Mouse (Mus musculus) heart, adult 9 months (tissue): ENCODE results near the gene Gpr65.
"Not testable (repeated sequence)": the region's sequence is repeated elsewhere in the genome, so short reads cannot be mapped to it uniquely, and the experiment has no call there.

Experiments used
- DNase-seq, 2 experiments: peaks; one replicate each; pipeline ENCODE4 v3.0.0; 2022; ENCODE audit warnings: low spot score in 2 of 2

Gene Gpr65

DNA sequence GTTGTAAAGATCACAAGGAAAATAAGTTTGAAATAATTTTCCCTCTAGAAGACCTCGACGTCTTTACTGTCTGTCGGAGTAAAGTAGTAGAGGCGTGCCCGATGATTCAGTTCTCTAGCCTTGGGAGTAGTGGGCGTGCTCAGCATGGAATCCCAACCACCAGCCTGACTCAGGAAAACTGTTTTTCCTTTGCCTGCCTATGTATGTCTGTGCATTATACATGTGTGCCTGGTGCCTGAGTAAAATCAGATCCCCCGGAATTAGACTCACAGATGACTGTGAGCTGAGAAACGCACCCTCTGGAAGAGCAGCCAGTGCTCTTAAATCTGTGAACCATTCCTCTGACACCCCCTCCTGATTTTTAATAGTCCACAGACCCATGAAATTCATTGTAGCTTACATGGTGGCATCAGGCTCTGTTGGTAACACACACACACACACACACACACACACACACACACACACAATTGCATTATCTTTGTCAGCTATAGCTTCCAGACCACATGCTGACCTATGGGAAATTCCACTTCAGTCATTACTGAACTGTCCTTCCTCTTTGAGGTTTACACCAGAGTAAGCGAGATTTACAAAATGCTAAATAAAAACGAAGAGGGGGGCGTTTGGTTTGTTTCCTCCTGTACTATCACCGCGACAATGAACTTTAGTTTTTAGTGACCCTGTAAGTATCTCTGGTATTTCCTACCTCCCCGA is 14.5 kb downstream of the Gpr65 start:
- no peak for DNase-seq

DNA sequence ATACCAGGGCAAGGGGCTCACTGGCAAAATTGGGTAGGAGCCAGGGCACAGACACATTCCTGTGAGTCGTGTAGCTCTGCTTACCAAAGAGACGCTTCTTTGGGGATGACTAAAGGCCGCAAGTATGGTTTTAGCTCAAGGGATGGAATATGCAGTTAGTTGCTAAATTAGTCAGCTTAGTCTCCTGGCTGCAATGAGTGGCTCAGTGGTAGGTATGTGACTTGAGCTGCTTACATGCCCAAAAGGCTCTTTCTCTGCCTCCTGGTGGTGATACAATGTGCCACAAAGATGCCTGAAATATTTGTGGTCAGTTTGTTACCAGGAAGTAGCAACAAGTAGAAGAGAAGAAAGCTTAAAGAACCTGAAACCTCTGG is 15.0 kb downstream of the Gpr65 start:
- DNase-seq, result no peak

DNA sequence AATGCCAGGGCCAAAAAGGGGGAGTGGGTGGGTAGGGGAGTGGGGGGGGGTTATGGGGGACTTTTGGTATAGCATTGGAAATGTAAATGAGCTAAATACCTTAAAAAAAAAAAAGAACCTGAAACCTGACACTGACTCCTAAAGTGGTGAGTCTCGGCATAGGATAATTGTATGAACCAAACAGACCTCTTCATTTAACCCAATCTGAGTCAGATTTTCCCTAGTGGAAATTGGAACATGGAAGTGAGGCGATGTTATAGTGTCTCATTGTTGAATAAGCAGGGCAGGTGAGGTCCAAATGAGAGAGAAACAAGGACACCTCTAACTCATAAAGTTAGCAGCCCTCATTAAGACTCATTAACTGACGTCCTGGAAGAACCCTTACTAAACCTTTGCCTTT is 16.0 kb downstream of the Gpr65 start:
- no peak for DNase-seq

DNA sequence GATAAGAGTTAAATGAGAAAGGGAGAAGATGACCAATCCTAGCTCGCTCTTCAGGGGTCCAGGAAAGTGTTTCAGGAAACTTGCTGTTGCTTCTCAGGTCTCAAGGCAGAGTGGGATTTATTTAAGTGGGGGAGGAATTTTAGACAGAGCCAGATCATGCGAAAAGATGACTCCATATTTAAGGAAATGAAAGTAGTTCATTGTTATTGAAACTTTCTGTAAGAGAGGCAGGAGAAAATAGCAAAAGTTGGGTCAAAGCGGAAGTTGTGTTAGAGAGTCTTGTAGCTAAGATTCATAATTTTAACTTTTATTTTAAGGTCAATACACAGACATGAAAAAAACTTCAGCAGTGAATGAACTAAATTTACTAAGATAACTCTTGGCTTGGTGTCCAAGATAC is 22.0 kb downstream of the Gpr65 start:
- no peak for DNase-seq

DNA sequence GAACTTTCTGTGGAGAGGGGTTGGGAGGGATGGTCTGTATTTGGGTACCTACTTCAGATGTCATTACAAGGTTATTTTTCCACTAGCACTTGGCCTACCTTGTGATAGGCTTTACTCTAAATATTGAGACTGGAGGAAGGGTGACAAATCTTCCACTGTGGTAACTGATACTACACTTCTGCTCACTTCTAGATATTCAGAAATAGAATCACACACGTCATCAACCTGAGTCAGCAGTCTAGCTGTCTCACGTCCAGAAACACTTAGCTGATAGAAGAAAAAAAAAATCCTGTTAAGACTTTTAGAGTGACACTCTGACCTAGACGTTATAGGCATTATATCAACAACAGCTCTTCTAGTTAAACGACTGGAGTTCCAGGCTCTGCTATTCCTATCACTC is 23.8 kb downstream of the Gpr65 start:
- DNase-seq, result peak; percentile 6 to 7

DNA sequence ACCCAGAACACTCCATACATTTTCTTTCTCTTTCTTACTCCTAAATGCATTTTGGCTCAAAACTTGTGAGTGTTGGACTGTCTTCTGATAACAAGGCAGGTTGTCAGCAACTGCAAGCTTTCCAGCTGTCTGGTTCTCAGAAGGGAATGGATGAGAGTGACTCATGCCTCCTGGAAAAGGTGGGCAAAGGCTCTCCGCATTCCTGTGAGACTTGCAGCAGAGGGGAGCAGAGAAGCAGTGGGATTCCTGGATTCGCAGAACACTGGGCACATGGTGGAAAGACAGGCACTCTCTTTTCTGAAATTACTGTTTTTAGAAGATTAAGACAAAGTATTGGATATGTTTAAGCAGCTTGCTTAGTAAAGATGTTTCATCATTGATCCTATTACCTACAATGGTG is 25.8 kb downstream of the Gpr65 start:
- no peak for DNase-seq

DNA sequence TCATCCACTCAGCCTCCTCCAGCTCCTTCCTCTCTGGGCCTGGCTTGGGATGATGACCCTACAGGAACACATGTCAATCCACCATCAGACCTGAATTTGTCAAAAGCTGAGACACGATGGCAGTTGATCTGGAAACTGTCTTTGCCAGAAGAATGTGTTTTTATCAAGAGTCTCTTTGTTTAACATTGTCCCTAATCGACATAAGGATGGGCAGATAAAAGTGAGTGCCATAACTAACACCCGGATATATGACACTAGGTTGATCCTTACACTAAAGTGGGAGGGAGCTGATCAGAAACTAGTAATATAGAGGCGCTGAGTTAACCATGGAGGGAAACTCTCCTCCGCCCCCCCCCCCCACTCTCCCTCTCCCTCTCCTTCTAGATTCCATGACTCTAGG is 33.5 kb downstream of the Gpr65 start:
- DNase-seq, result no peak

DNA sequence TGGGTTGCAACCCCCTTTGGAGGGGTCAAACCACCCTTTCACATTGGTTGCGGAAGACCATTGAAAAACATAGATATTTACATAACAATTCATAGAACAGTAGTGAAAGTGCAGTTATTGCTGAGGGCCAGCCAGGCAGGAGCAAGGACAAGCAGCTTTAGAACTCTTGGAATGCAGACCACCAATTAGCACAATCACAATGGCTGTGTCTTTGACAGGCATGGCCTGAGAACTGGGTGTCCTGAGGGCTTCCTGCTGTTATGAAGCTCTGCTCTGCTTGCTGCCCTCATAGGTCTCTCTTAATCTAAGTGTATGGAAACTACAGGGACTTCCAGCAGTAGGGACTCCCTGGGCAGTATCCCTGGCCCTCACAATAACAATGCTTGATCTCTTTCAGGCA is 34.6 kb downstream of the Gpr65 start:
- no peak for DNase-seq

DNA sequence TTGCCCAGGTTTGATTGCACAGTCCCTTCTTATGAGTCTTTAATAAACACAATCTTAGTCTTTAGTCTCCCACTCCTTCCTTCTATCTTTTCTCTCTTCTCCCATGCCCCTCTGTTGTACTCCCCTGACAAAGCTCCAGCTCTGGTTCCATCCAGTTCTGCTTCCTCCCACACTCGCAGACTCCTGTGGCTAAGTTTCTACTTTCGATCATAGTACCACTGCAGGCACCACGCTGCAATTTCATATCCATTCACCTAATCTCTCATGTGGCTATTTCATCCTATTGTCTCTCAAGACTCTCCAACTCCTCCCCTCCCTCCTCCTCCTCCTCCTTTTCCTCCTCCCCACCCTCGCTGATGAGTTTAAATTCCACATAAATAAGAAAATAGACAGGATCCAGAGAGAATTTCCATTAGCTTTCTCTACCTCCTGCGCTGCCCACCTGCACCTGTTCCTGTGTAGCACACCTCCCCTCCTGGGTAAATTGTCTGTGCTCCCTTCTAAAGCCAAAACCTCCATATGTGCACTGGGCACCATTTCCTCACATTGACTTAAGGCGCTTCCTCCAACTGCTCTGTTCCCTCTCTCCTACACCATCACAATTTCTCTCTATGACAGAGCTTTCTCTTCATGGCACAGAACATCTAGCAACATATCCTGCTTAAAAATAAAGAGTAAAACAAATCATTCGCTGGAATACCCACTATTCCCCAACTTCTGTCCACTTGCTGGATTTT is 38.9 kb downstream of the Gpr65 start:
- DNase-seq, result no peak

DNA sequence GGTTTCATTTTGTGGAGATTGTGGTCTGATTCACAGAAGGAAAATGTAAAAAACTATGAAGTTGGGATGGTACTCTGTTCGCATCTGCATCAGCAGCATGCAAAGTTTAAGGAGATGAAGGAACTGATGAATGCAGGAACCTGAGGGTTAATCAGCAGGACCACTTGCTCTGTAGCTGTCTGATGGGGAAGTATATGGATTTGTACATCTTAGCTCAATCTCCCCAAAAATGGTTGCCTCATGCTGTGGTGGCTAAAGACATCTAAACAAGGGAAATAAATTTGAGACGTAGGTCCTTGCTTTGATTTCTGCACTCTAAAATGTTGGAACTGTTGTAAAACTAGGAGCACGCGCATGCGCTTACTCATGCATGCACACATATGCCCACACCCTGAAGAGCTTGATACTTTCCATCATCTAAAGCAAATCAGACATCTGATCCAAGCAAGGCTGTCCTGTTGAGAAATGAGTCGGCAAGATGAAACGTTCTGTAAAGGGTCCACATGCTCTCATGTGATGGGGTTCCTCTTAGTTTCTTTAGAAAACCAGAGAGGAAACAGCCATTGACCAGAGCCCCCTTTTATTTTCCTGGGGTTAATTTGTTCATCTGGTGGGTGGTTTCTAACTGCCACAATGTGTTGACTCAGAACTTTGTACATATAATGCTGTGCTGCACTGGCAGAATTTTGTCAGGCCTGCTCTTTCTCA is 43.1 kb downstream of the Gpr65 start:
- no peak for DNase-seq

DNA sequence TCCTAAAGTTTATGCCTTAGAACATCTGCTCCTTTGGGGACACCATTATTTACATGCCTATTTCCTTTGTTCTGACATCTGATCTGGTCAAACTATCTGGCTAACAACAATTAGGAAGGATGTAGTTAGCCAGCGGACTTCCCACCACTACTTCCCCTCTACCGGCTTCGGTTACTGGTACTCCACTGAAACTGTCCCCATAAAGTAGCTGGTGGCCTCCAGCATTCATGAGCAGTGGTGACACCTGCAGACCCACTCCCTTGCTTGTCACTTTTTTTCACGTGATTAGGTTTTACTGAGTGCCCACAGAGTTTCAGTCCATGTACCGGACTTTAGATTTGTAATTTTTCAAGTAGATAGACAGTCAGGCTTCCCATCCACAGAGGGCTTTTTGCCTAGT is 47.5 kb downstream of the Gpr65 start:
- no peak for DNase-seq

DNA sequence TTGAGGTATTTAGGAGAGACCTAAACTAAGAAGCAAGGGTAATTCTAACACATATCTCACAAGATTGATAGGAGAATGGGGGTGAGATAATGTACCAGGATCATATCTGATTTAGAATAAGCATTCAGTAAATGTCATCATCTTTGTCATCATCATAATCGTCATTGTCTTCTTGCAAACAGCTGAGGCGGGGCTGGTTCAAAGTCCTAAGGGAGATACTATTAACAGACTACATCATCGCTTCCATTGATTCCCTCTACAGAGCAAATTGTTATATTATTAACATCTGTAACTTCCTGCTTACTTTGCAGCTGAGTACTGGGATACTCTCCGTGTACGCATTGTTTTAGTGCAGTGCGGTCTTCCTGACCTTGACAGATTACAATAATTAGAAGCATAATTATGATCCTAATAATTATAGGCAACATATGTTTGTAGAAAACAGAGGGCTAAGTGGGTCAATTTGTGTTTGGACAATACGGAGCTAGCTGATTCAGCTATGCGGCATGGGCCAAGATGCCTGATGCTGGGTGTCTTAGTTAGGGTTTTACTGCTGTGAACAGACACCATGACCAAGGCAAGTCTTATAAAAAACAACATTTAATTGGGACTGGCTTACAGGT is 49.4 kb downstream of the Gpr65 start:
- DNase-seq, result no peak

DNA sequence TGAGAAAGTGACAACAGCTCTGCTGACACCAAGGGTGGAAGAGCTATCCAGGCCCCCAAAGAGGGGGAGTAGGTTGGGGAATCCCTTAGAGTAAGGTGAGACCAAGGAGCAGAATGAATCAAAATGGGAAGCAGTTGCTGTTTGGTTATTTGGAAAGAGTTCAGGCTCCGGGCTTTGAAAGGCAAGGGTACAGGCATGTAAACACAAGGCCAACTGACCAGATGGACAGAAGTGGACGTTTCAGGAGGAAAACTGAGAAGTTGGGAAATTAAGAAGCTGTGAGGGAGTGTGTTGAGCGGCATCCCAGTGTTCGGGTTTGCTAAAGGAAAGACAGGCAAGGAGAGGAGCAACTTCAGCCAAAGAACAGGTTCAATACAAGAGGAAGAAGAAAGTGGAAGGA is 54.0 kb downstream of the Gpr65 start:
- DNase-seq, result no peak

DNA sequence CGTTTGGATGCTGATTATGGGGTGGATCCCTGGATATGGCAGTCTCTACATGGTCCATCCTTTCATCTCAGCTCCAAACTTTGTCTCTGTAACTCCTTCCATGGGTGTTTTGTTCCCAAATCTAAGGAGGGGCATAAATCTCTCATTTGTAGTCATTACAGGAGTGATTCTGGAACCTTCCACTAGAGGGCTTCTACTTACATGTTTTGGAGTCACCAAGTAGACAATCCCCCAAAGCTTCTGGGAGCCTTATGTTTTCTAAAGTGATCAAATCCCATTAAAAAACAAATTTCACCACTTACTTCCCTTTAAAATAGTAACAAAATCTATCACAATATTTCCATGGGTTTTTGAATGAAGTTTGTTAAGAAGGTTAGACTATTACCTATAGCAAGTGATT is 55.7 kb downstream of the Gpr65 start:
- not testable (repeated sequence) for DNase-seq
